Mouse (Mus musculus) splenic B cell, adult 2 months (primary cell): Measurements from ENCODE around the gene Fam120a.

Source experiments
- DNase-seq: peaks from one replicate; pipeline ENCODE4 v3.0.0-alpha.2; 2011; ENCODE audit warnings: low read depth, low spot score
- H3K27me3 ChIP-seq: 2 replicates; pipeline ENCODE4 v1.6.1; 2012; ENCODE audit warnings: mild to moderate bottlenecking, low read length, moderate library complexity, mixed read lengths; ENCODE audit not compliant: control insufficient read depth, poor library complexity, insufficient read depth, severe bottlenecking
- H3K36me3 ChIP-seq: 2 replicates; pipeline ENCODE4 v1.6.1; 2012; ENCODE audit warnings: mild to moderate bottlenecking, low read length, moderate library complexity, mixed read lengths; ENCODE audit not compliant: control insufficient read depth, poor library complexity, insufficient read depth, severe bottlenecking

Fam120a gene

GRCm38 (mm10) chr13:48837537-48837936 is 130.3 kb downstream of the Fam120a start:
- Histone ChIP-seq H3K27me3 (no peaks in the 10 kb centered on the region), H3K36me3 (0 out of 2 replicates have a peak, but pooled peaks cover 2% of the 10 kb centered on the region)
- no peak for DNase-seq

- DNase-seq = no peak
- Histone ChIP-seq H3K36me3 (peaks cover 10% of the 10 kb centered on the region), H3K27me3 (no peaks in the 10 kb centered on the region)
Measured at GRCm38 (mm10) chr13:48830528-48831250, 137.1 kb downstream of the Fam120a start.

- Histone ChIP-seq H3K36me3 (peaks cover 10% of the 10 kb centered on the region), H3K27me3 (no peaks in the 10 kb centered on the region)
- DNase-seq = no peak
Measured at GRCm38 (mm10) chr13:48829780-48830179, 138.0 kb downstream of the Fam120a start.
